Mouse (Mus musculus) forebrain, embryonic 16.5 days (tissue): ENCODE measurements at regions not wholly inside any gene's neighbourhood (a gene's known extent, or its start where the extent isn't known, plus 50 kb on each side); places are given as distances from the start of the nearest gene placed in this dataset.

Source experiments
- ATAC-seq: fragments of 200-750 bp; cut with Nextera tagmentation; 2 replicates; pipeline ENCODE4 v1.8.0; 2017; ENCODE audit warnings: mild to moderate bottlenecking, moderate library complexity
- H3K27ac ChIP-seq: fragments of 300-500 bp; sonication (generic); 2 replicates; pipeline ENCODE4 v1.5.1; 2014; ENCODE audit warnings: low read length, control low read depth
- H3K27me3 ChIP-seq: fragments of 300-500 bp; sonication (generic); replicated peaks from 2 replicates; pipeline ENCODE4 v1.6.1; 2014; ENCODE audit warnings: low read length; ENCODE audit not compliant: control insufficient read depth, insufficient read depth
- H3K36me3 ChIP-seq: fragments of 300-500 bp; sonication (generic); 2 replicates; pipeline ENCODE4 v1.6.1; 2014; ENCODE audit not compliant: control insufficient read depth, insufficient read depth
- H3K4me1 ChIP-seq: fragments of 300-500 bp; sonication (generic); replicated peaks from 2 replicates; pipeline ENCODE4 v1.6.1; 2014; ENCODE audit warnings: low read length; ENCODE audit not compliant: control insufficient read depth, insufficient read depth
- H3K4me2 ChIP-seq: fragments of 300-500 bp; sonication (generic); 2 replicates; pipeline ENCODE4 v1.6.1; 2014; ENCODE audit warnings: mild to moderate bottlenecking, low read length, control low read depth
- H3K4me3 ChIP-seq: fragments of 300-500 bp; sonication (generic); replicated peaks from 2 replicates; pipeline ENCODE4 v1.5.1; 2014; ENCODE audit warnings: mild to moderate bottlenecking, low read length, control low read depth
- H3K9ac ChIP-seq: fragments of 300-500 bp; sonication (generic); replicated peaks from 2 replicates; pipeline ENCODE4 v1.6.1; 2014; ENCODE audit warnings: low read depth, low read length, control low read depth
- H3K9me3 ChIP-seq: fragments of 300-500 bp; sonication (generic); 2 replicates; pipeline ENCODE4 v1.6.1; 2016; ENCODE audit warnings: low read length; ENCODE audit not compliant: control insufficient read depth
- WGBS: fragments of 180-500 bp; shearing (Covaris S2); extraction: QIAGEN DNeasy Blood & Tissue Kit; methylation state at CpG from one replicate; pipeline ENCODE4 v1.1.7; 2014; 5-methylcytosine and 5-hydroxymethylcytosine counted together

GRCm38 (mm10) chr11:31771491-31772439, 100.1 kb upstream of the Bod1 start:
- H3K27me3 ChIP-seq, result no peaks in the 10 kb centered on the region
- H3K9ac ChIP-seq, result no peak overlapping the region
- peaks cover 23% of the 10 kb centered on the region for H3K4me1 ChIP-seq
- no peak overlapping the region for H3K4me3 ChIP-seq
- H3K27ac ChIP-seq, result peak overlapping the region; percentile 39
- H3K9me3 ChIP-seq, result no peaks in the 10 kb centered on the region
- no peaks in the 10 kb centered on the region for H3K36me3 ChIP-seq
- no peak overlapping the region for H3K4me2 ChIP-seq
- 85% methylated on average over 6 of the region's 6 CpGs for WGBS
- peak; percentile 16; the same call in 1 of the 2 replicates for ATAC-seq

GRCm38 (mm10) chr11:31777531-31777930, 94.5 kb upstream of the Cpeb4 start:
- Histone ChIP-seq H3K4me2 (no peak overlapping the region), H3K4me1 (no peaks in the 10 kb centered on the region), H3K4me3 (no peak overlapping the region), H3K36me3 (no peaks in the 10 kb centered on the region), H3K27me3 (no peaks in the 10 kb centered on the region), H3K27ac (no peak overlapping the region), H3K9me3 (no peaks in the 10 kb centered on the region), H3K9ac (no peak overlapping the region)
- 87% methylated on average over 8 of the region's 8 CpGs for WGBS
- no peak for ATAC-seq

GRCm38 (mm10) chr11:31778766-31779165, 93.2 kb upstream of the Cpeb4 start:
- Histone ChIP-seq H3K4me1 (no peaks in the 10 kb centered on the region), H3K9ac (no peak overlapping the region), H3K4me2 (no peak overlapping the region), H3K9me3 (no peaks in the 10 kb centered on the region), H3K27ac (no peak overlapping the region), H3K4me3 (no peak overlapping the region), H3K36me3 (no peaks in the 10 kb centered on the region), H3K27me3 (no peaks in the 10 kb centered on the region)
- no peak for ATAC-seq
- 77% methylated on average over 4 of the region's 4 CpGs for WGBS

- Histone ChIP-seq H3K4me2 (no peak overlapping the region), H3K4me1 (no peaks in the 10 kb centered on the region), H3K36me3 (no peaks in the 10 kb centered on the region), H3K27ac (no peak overlapping the region), H3K27me3 (no peaks in the 10 kb centered on the region), H3K9me3 (no peaks in the 10 kb centered on the region), H3K4me3 (no peak overlapping the region), H3K9ac (no peak overlapping the region)
- 95% methylated on average over 2 of the region's 2 CpGs for WGBS
- no peak for ATAC-seq
Measured at GRCm38 (mm10) chr11:31779267-31779666, 92.7 kb upstream of the Cpeb4 start.

GRCm38 (mm10) chr11:31780969-31781368, 91.0 kb upstream of the Cpeb4 start:
- Histone ChIP-seq H3K4me2 (no peak overlapping the region), H3K4me3 (no peak overlapping the region), H3K9me3 (no peaks in the 10 kb centered on the region), H3K36me3 (no peaks in the 10 kb centered on the region), H3K4me1 (no peaks in the 10 kb centered on the region), H3K27ac (no peak overlapping the region), H3K9ac (no peak overlapping the region), H3K27me3 (no peaks in the 10 kb centered on the region)
- no peak for ATAC-seq
- WGBS, result 86% methylated on average over 6 of the region's 6 CpGs

- no peak for ATAC-seq
- no peak overlapping the region for H3K4me2 ChIP-seq
- no peak overlapping the region for H3K9ac ChIP-seq
- WGBS, result 84% methylated on average over 6 of the region's 6 CpGs
- H3K27me3 ChIP-seq, result no peaks in the 10 kb centered on the region
- no peak overlapping the region for H3K27ac ChIP-seq
- H3K36me3 ChIP-seq, result no peaks in the 10 kb centered on the region
- H3K4me1 ChIP-seq, result no peaks in the 10 kb centered on the region
- H3K9me3 ChIP-seq, result no peaks in the 10 kb centered on the region
- H3K4me3 ChIP-seq, result no peak overlapping the region
Measured at GRCm38 (mm10) chr11:31781605-31782004, 90.4 kb upstream of the Cpeb4 start.

- no peaks in the 10 kb centered on the region for H3K36me3 ChIP-seq
Measured at GRCm38 (mm10) chr11:31783506-31784063, 88.4 kb upstream of the Cpeb4 start.

GRCm38 (mm10) chr11:31784332-31784901, 87.6 kb upstream of the Cpeb4 start:
- 96% methylated on average over 6 of the region's 6 CpGs for WGBS
- ATAC-seq, result no peak
- H3K4me2 ChIP-seq, result no peak overlapping the region

More at GRCm38 (mm10) chr11:31783506-31784063, 88.4 kb upstream of the Cpeb4 start:
- Histone ChIP-seq H3K27me3 (no peaks in the 10 kb centered on the region), H3K4me2 (no peak overlapping the region), H3K4me1 (no peaks in the 10 kb centered on the region), H3K9me3 (no peaks in the 10 kb centered on the region), H3K27ac (no peak overlapping the region), H3K9ac (no peak overlapping the region), H3K4me3 (no peak overlapping the region)
- ATAC-seq, result no peak
- WGBS, result 87% methylated on average over 4 of the region's 4 CpGs

GRCm38 (mm10) chr11:31785160-31785559, 86.9 kb upstream of the Cpeb4 start:
- Histone ChIP-seq H3K27me3 (no peaks in the 10 kb centered on the region), H3K4me1 (no peaks in the 10 kb centered on the region), H3K9ac (no peak overlapping the region), H3K4me2 (no peak overlapping the region), H3K36me3 (no peaks in the 10 kb centered on the region), H3K4me3 (no peak overlapping the region), H3K27ac (no peak overlapping the region), H3K9me3 (no peaks in the 10 kb centered on the region)
- ATAC-seq, result no peak
- 68% methylated on average over 7 of the region's 7 CpGs for WGBS

More at GRCm38 (mm10) chr11:31784332-31784901, 87.6 kb upstream of the Cpeb4 start:
- Histone ChIP-seq H3K9me3 (no peaks in the 10 kb centered on the region), H3K4me1 (no peaks in the 10 kb centered on the region), H3K9ac (no peak overlapping the region), H3K27me3 (no peaks in the 10 kb centered on the region), H3K27ac (no peak overlapping the region), H3K36me3 (no peaks in the 10 kb centered on the region), H3K4me3 (no peak overlapping the region)
